Comparison of ENCODE assay signal across 8 mouse cellular contexts in genomic region chr8:60890520-60890874, GRCm38 (mm10). TPM values are rescaled to one million over a fixed set of nuclear protein-coding genes. Genes with fewer than 3 reads are reported as not detected.
DNase-seq lines count a peak whose midpoint lies in the region; ATAC-seq and TF ChIP-seq lines count a peak whose summit lies in the region.

No protein-coding gene starts in this region.

- H3K4me2 ChIP-seq in lung, embryonic 15.5 days: peak overlapping the region; percentile 65
- H3K4me2 ChIP-seq in neural tube, embryonic 15.5 days: peak overlapping the region; percentile 78

- H3K27ac ChIP-seq in lung, embryonic 15.5 days: no peak overlapping the region
- H3K27ac ChIP-seq in embryonic fibroblast, embryonic 13.5 days (ENCODE audit: insufficient read depth, low read length): no peak overlapping the region
- H3K27ac ChIP-seq in limb, embryonic 10.5 days: peak overlapping the region; percentile 90
- peak overlapping the region; percentile 73 for H3K27ac ChIP-seq in neural tube, embryonic 15.5 days (replicated peaks)

- peak overlapping the region; percentile 84 for H3K4me3 ChIP-seq in lung, embryonic 15.5 days
- H3K4me3 ChIP-seq in embryonic fibroblast, embryonic 13.5 days (ENCODE audit: insufficient read depth, low read length): peak overlapping the region; percentile 86
- peak overlapping the region; percentile 76 for H3K4me3 ChIP-seq in limb, embryonic 10.5 days
- H3K4me3 ChIP-seq in neural tube, embryonic 15.5 days (replicated peaks): peak overlapping the region; percentile 93

- H3K27me3 ChIP-seq in lung, embryonic 15.5 days: no peaks in the 10 kb centered on the region
- no peaks in the 10 kb centered on the region for H3K27me3 ChIP-seq in limb, embryonic 10.5 days (ENCODE audit: low read depth, poor library complexity, severe bottlenecking)
- no peaks in the 10 kb centered on the region for H3K27me3 ChIP-seq in neural tube, embryonic 15.5 days (replicated peaks)

- H3K4me1 ChIP-seq in lung, embryonic 15.5 days: peaks cover 16% of the 10 kb centered on the region
- no peaks in the 10 kb centered on the region for H3K4me1 ChIP-seq in embryonic fibroblast, embryonic 13.5 days (ENCODE audit: control insufficient read depth, insufficient read depth, low read length)
- H3K4me1 ChIP-seq in limb, embryonic 10.5 days: peaks cover 20% of the 10 kb centered on the region
- H3K4me1 ChIP-seq in neural tube, embryonic 15.5 days: peaks cover 23% of the 10 kb centered on the region

- no peaks in the 10 kb centered on the region for H3K36me3 ChIP-seq in lung, embryonic 15.5 days
- peaks cover 28% of the 10 kb centered on the region for H3K36me3 ChIP-seq in limb, embryonic 10.5 days
- peaks cover 13% of the 10 kb centered on the region for H3K36me3 ChIP-seq in neural tube, embryonic 15.5 days

- TF ChIP-seq POLR2A in embryonic fibroblast, embryonic 13.5 days (IDR thresholded peaks at IDR 0.05; ENCODE audit: low read depth, low read length): no peak

- no peak for ATAC-seq in lung, embryonic 15.5 days (ENCODE audit: borderline replicate concordance, extremely low read depth, low FRiP score, low TSS enrichment)
- no peak for ATAC-seq in neural tube, embryonic 15.5 days (ENCODE audit: low FRiP score)

- peak overlapping the region; percentile 84 for H3K9ac ChIP-seq in lung, embryonic 15.5 days
- H3K9ac ChIP-seq in neural tube, embryonic 15.5 days (replicated peaks): peak overlapping the region; percentile 89

- DNase-seq in lung, postnatal 25 days (ENCODE audit: low spot score): no peak
- DNase-seq in limb, embryonic 10.5 days (ENCODE audit: low spot score): no peak
- DNase-seq in retina, embryonic 14.5 days (ENCODE audit: low spot score): no peak
- DNase-seq in layer of hippocampus, adult 9-11 months: no peak
- DNase-seq in spleen, postnatal 14 days (ENCODE audit: low spot score in 2 of 2): no peak

- no peaks in the 10 kb centered on the region for H3K9me3 ChIP-seq in lung, embryonic 15.5 days
- no peaks in the 10 kb centered on the region for H3K9me3 ChIP-seq in limb, embryonic 10.5 days (replicated peaks)
- H3K9me3 ChIP-seq in neural tube, embryonic 15.5 days (replicated peaks): no peaks in the 10 kb centered on the region

- no peak for TF ChIP-seq CTCF in embryonic fibroblast, embryonic 13.5 days (IDR thresholded peaks at IDR 0.05; ENCODE audit: borderline replicate concordance, insufficient read depth, low read length)

- under 1% methylated on average over 23 of the region's 23 CpGs for WGBS in lung, embryonic 15.5 days
- 2% methylated on average over 23 of the region's 23 CpGs for whole genome bisulfite sequencing in limb, embryonic 10.5 days
- whole genome bisulfite sequencing in neural tube, embryonic 15.5 days: 1% methylated on average over 23 of the region's 23 CpGs

RNA-seq across cellular contexts. Expression of gene Hpf1, which starts 0.3 kb away (rescaled TPM):
- 104 and 108 TPM in 2 replicates for polyA plus RNA-seq in lung, embryonic 15.5 days (2015; fragmentation: Nextera tagmentation; extraction: Ambion mirVana)
- polyA plus RNA-seq in embryonic fibroblast, embryonic 13.5 days (2011; ENCODE audit: insufficient read length, low read depth, missing spikeins): 40.3 and 47.1 TPM in 2 replicates
- polyA plus RNA-seq in limb, embryonic 10.5 days (2016; fragmentation: Nextera tagmentation; extraction: Ambion mirVana): 110 and 116 TPM in 2 replicates
- 109 and 115 TPM in 2 replicates for polyA plus RNA-seq in neural tube, embryonic 15.5 days (2015; fragmentation: Nextera tagmentation; extraction: Ambion mirVana)

Comparison
In these comparisons a context has a peak if more than half of its experiments do, and no peak if none do; other contexts are left out.
1. H3K27ac ChIP-seq: peak in limb, embryonic 10.5 days (single experiment) and neural tube, embryonic 15.5 days (single experiment); none in lung, embryonic 15.5 days (single experiment) and embryonic fibroblast, embryonic 13.5 days (single experiment).
2. Peak in every context shown above with its lines, with median percentiles within 50 percentile points of each other: H3K4me3 ChIP-seq.